Mouse (Mus musculus) cortical plate, adult 2 months (tissue): ENCODE results near the gene Got1.

ENCODE experiments used
- CTCF ChIP-seq: fragments of 200-500 bp; IDR thresholded peaks from 2 replicates; pipeline ENCODE4 v1.5.1; 2011; ENCODE audit warnings: mild to moderate bottlenecking, control low read depth, low read length; ENCODE audit not compliant: insufficient read depth; ENCODE audit errors: extremely low read depth
- POLR2A ChIP-seq: fragments of 200-500 bp; IDR thresholded peaks from 2 replicates; pipeline ENCODE4 v1.6.1; 2011; ENCODE audit warnings: mild to moderate bottlenecking, low read length, control low read depth; ENCODE audit not compliant: insufficient read depth; ENCODE audit errors: extremely low read depth

DNA sequence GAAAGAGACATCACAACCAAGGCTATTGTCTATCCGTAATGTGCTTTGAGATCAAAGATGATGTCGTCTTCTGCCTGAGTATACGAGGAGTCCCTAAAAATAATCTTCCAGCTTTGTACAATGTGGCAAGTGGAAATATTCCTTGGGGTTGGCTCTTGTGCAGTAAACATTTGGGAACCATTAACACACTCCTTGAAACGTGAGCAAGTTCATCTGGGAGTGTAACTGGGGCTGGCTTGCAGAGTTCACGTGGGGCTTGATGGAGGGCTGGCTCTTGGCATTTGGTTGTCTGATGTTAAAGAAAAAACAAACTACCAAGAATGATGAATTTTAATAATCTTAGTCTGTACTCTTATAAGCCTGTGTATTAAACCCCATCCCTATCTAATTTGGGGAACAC, 45.0 kb downstream of the Got1 start:
- TF ChIP-seq POLR2A, result no peak
- TF ChIP-seq CTCF, result no peak
